Mouse (Mus musculus) megakaryocyte, adult 5-6 weeks (primary cell): ENCODE data around the gene Teddm2. TPM values are rescaled to one million over a fixed set of nuclear protein-coding genes. Genes with fewer than 3 reads are reported as not detected.

Experiments used
- ATAC-seq: 2 replicates; pipeline ENCODE4 v1.8.0; 2016; ENCODE audit warnings: mild to moderate bottlenecking, inconsistent platforms; ENCODE audit not compliant: poor library complexity, severe bottlenecking
- total RNA-seq, 2 experiments: library from RNA; stranded (forward) in 1 of 2; stranded (reverse) in 1 of 2; fragments of 153-499, 151-499 nt in 1 of 2; fragments of 221-1000, 200-1000 nt in 1 of 2; gene quantifications; 2 replicates each; pipeline versions ENCODE4 v1.2.3 to v1.2.4; 2015 to 2017

Gene Teddm2
- total RNA-seq, 2 experiments from 2014 or later = 0.04 to 0.56 TPM

GRCm38 (mm10) chr1:153842121-153842740 is 57.8 kb downstream of the Teddm2 start:
- ATAC-seq = 0 out of 2 replicates have a peak, but pooled peaks have one; percentile 33

GRCm38 (mm10) chr1:153836036-153836435 is 64.0 kb downstream of the Teddm2 start:
- no peak for ATAC-seq

- ATAC-seq = no peak
Observed at GRCm38 (mm10) chr1:153830746-153831145, 69.3 kb downstream of the Teddm2 start.

- ATAC-seq = no peak
Observed at GRCm38 (mm10) chr1:153820216-153820615, 79.8 kb downstream of the Teddm2 start.

- no peak for ATAC-seq
Observed at GRCm38 (mm10) chr1:153814278-153814677, 85.8 kb downstream of the Teddm2 start.

GRCm38 (mm10) chr1:153807390-153807993 is 92.5 kb downstream of the Teddm2 start:
- peak; percentile 74 for ATAC-seq

- ATAC-seq = peak; percentile 83
Observed at GRCm38 (mm10) chr1:153803530-153803929, 96.5 kb downstream of the Teddm2 start.

GRCm38 (mm10) chr1:153802691-153803090 is 97.3 kb downstream of the Teddm2 start:
- no peak for ATAC-seq

Other genes starting within 250 kb of the Teddm2 start
- not detected in 2 replicates for gene Rgs8, start 247.2 kb downstream of the Teddm2 start, total RNA-seq (2015)
- gene Rgs8, start 247.2 kb downstream of the Teddm2 start, total RNA-seq (2017) = 0.33 TPM in 1 of 2 replicates, not detected in the other
- gene Rgs16, start 159.9 kb downstream of the Teddm2 start, total RNA-seq (2015) = not detected in 2 replicates
- not detected in 2 replicates for gene Rgs16, start 159.9 kb downstream of the Teddm2 start, total RNA-seq (2017)
- gene Rnasel, start 150.8 kb downstream of the Teddm2 start, total RNA-seq (2015) = 50.2 and 54.4 TPM in 2 replicates
- 60.5 and 74.1 TPM in 2 replicates for gene Rnasel, start 150.8 kb downstream of the Teddm2 start, total RNA-seq (2017)
- gene Rgsl1, start 56.1 kb downstream of the Teddm2 start, total RNA-seq (2015) = not detected in 2 replicates
- not detected in 2 replicates for gene Rgsl1, start 56.1 kb downstream of the Teddm2 start, total RNA-seq (2017)
- 0.09 TPM in 1 of 2 replicates, not detected in the other for gene Teddm1b, start 25.9 kb downstream of the Teddm2 start, total RNA-seq (2015)
- 0.18 TPM in 1 of 2 replicates, not detected in the other for gene Teddm1b, start 25.9 kb downstream of the Teddm2 start, total RNA-seq (2017)
- not detected in 2 replicates for gene Teddm1a, start 8.5 kb downstream of the Teddm2 start, total RNA-seq (2015)
- gene Teddm1a, start 8.5 kb downstream of the Teddm2 start, total RNA-seq (2017) = not detected in 2 replicates
- gene Glul, start 284 bp downstream of the Teddm2 start, total RNA-seq (2015) = 58.1 and 63.4 TPM in 2 replicates
- gene Glul, start 284 bp downstream of the Teddm2 start, total RNA-seq (2017) = 79.0 and 91.0 TPM in 2 replicates